Mouse (Mus musculus) CH12.LX (cell line): ENCODE results near the gene Pomp. TPM values are rescaled to one million over a fixed set of nuclear protein-coding genes. Genes with fewer than 3 reads are reported as not detected.

Source experiments
- polyA plus RNA-seq: library from polyadenylated mRNA; unstranded; fragments of >175 nt; gene quantifications from 2 replicates; pipeline ENCODE4 v1.2.1, GENCODE M21; 2012; ENCODE audit warnings: low read depth; ENCODE audit not compliant: insufficient read length
- total RNA-seq, 2 experiments: library from RNA; depleted of rRNA; stranded (reverse); fragments of 300-350 nt in 1 of 2; fragments of >200 nt in 1 of 2; gene quantifications; 2 replicates each; pipeline ENCODE4 v1.2.3; 2012 to 2014

Pomp gene
- total and polyA plus RNA-seq, 3 experiments = 164 to 618 (median 303) TPM

Other genes starting within 250 kb of the Pomp start
- 0.29 and 0.47 TPM in 2 replicates for gene Flt1, start 134.4 kb upstream of the Pomp start, total RNA-seq (2012; rRNA removed)
- gene Flt1, start 134.4 kb upstream of the Pomp start, total RNA-seq (2014; rRNA removed) = 0.26 and 0.27 TPM in 2 replicates
- gene Flt1, start 134.4 kb upstream of the Pomp start, polyA plus RNA-seq = 0.85 and 0.94 TPM in 2 replicates
- 5.1 and 6.6 TPM in 2 replicates for gene Slc46a3, start 34.4 kb downstream of the Pomp start, total RNA-seq (2012; rRNA removed)
- gene Slc46a3, start 34.4 kb downstream of the Pomp start, total RNA-seq (2014; rRNA removed) = 3.5 and 4.8 TPM in 2 replicates
- gene Slc46a3, start 34.4 kb downstream of the Pomp start, polyA plus RNA-seq = 4.4 and 6.5 TPM in 2 replicates
- gene Mtus2, start 96.9 kb downstream of the Pomp start, total RNA-seq (2012; rRNA removed) = 0.13 TPM in 2 replicates
- 0.03 TPM in 1 of 2 replicates, not detected in the other for gene Mtus2, start 96.9 kb downstream of the Pomp start, total RNA-seq (2014; rRNA removed)
- gene Mtus2, start 96.9 kb downstream of the Pomp start, polyA plus RNA-seq = 0.29 TPM in 1 of 2 replicates, not detected in the other